Mouse (Mus musculus) lung, postnatal 0 days (tissue): Measurements from ENCODE around the gene Reep6. TPM values are rescaled to one million over a fixed set of nuclear protein-coding genes. Genes with fewer than 3 reads are reported as not detected.

Experiments
- ATAC-seq: fragments of 200-750 bp; cut with Nextera tagmentation; 2 replicates; pipeline ENCODE4 v1.8.0; 2017; ENCODE audit warnings: moderate library complexity
- DNase-seq: peaks from one replicate; pipeline ENCODE4 v3.0.0-alpha.2; 2016; ENCODE audit warnings: low spot score
- H3K27ac ChIP-seq: fragments of 300-500 bp; sonication (generic); 2 replicates; pipeline ENCODE4 v1.5.1; 2014; ENCODE audit warnings: antibody characterized with exemption, mild to moderate bottlenecking, low read length, mixed read lengths
- H3K27me3 ChIP-seq: fragments of 300-500 bp; sonication (generic); replicated peaks from 2 replicates; pipeline ENCODE4 v1.6.1; 2014; ENCODE audit warnings: low read length, mixed read lengths; ENCODE audit not compliant: insufficient read depth
- H3K36me3 ChIP-seq: fragments of 300-500 bp; sonication (generic); 2 replicates; pipeline ENCODE4 v1.6.1; 2014; ENCODE audit warnings: low read length, mixed read lengths; ENCODE audit not compliant: insufficient read depth
- H3K4me1 ChIP-seq: fragments of 300-500 bp; sonication (generic); 2 replicates; pipeline ENCODE4 v1.6.1; 2014; ENCODE audit warnings: antibody characterized with exemption, low read depth, low read length, mixed read lengths; ENCODE audit not compliant: insufficient read depth
- H3K4me2 ChIP-seq: fragments of 300-500 bp; sonication (generic); replicated peaks from 2 replicates; pipeline ENCODE4 v1.6.1; 2014; ENCODE audit warnings: low read depth, mild to moderate bottlenecking, low read length, moderate library complexity, mixed read lengths
- H3K4me3 ChIP-seq: fragments of 300-500 bp; sonication (generic); 2 replicates; pipeline ENCODE4 v1.5.1; 2014; ENCODE audit warnings: low read depth, low read length
- H3K9ac ChIP-seq: fragments of 300-500 bp; sonication (generic); replicated peaks from 2 replicates; pipeline ENCODE4 v1.6.1; 2014; ENCODE audit warnings: low read depth, mild to moderate bottlenecking
- H3K9me3 ChIP-seq: fragments of 300-500 bp; sonication (generic); 2 replicates; pipeline ENCODE4 v1.6.1; 2016; ENCODE audit warnings: low read length, mixed read lengths
- CTCF ChIP-seq: IDR thresholded peaks from 2 replicates; pipeline ENCODE4 v1.5.1; 2016; ENCODE audit warnings: antibody characterized with exemption, mild to moderate bottlenecking
- EP300 ChIP-seq: IDR thresholded peaks from 2 replicates; pipeline ENCODE4 v1.6.1; 2016; ENCODE audit warnings: antibody characterized with exemption, mild to moderate bottlenecking, control low read depth
- WGBS: fragments of 180-500 bp; shearing (Covaris S2); extraction: QIAGEN DNeasy Blood & Tissue Kit; methylation state at CpG from one replicate; pipeline ENCODE4 v1.1.7; 2014; 5-methylcytosine and 5-hydroxymethylcytosine counted together
- polyA plus RNA-seq: library from polyadenylated mRNA; unstranded; fragments of >200 nt; fragmentation: Nextera tagmentation; extraction: Ambion mirVana; gene quantifications from 2 replicates; pipeline ENCODE4 v1.2.1, GENCODE M21; 2015

Reep6 gene
- polyA plus RNA-seq, 1 experiment from 2014 or later, result 17.6 TPM

DNA sequence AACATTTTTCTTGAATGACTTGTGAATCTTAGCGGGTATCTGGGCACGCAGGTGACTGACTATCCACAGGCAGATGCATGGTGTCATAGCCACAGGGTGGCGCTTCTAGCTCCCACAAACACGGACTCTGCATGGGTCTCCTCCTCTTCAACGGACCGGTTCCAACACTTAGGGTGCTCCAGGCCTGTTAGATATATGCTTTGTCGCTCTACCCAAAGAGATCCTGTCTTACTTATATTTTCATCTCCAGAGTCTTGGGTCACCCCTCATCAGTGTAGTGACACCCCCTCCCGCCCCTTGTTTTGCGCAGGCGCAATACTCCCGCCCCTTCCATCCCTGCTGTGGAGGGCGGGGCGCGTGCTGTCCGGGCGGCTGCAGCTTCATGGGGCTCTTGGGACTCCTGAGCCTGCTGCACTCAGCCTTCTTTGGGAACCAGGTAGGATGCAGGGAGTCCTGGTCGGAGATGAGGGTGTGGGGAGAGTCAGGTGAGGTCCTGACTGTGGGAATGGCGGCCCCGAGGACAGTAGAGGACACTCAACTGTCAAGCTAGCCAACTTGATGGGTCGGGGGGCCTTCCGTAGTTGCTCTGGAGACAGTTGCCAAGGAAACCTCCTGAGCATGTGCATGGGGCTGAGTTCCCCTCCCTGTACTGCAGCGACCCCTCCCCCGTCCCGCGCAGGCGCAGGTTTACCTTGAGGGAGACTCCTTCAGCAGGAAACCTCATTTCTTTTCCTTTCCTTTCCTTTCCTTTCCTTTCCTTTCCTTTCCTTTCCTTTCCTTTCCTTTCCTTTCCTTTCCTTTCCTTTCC lies 33.9 kb upstream of the Reep6 start, which contains the start of gene Apc2:
Gene Apc2, plus strand, starts transcription at position 360 of the 808 bp plus-strand sequence.
- peaks cover 7% of the 10 kb centered on the region; the same call in 1 of the 2 replicates for H3K36me3 ChIP-seq
- TF ChIP-seq EP300 (no peak), CTCF (peak; percentile 80)
- peak within 1 kb of the TSS; percentile 31; the same call in 1 of the 2 replicates for H3K4me3 ChIP-seq
- H3K27me3 ChIP-seq, result peaks cover 28% of the 10 kb centered on the region
- DNase-seq (peak; percentile 85), ATAC-seq (peak; percentile 47)
- H3K4me1 ChIP-seq, result peaks cover 9% of the 10 kb centered on the region; the same call in 1 of the 2 replicates
- no peak within 1 kb of the TSS for H3K9ac ChIP-seq
- WGBS, result 3% methylated on average over 26 of the region's 26 CpGs
- no peak within 1 kb of the TSS for H3K27ac ChIP-seq
- peak within 1 kb of the TSS; percentile 61 for H3K4me2 ChIP-seq
- H3K9me3 ChIP-seq, result no peaks in the 10 kb centered on the region

- DNase-seq (peak; percentile 3), ATAC-seq (no peak)
- WGBS, result 79% methylated on average over 5 of the region's 5 CpGs
- Histone ChIP-seq H3K4me2 (no peak overlapping the region), H3K9me3 (no peaks in the 10 kb centered on the region), H3K4me3 (no peak overlapping the region), H3K27me3 (peaks cover 28% of the 10 kb centered on the region), H3K36me3 (peaks cover 7% of the 10 kb centered on the region; the same call in 1 of the 2 replicates), H3K4me1 (peaks cover 10% of the 10 kb centered on the region; the same call in 1 of the 2 replicates), H3K9ac (no peak overlapping the region), H3K27ac (no peak overlapping the region)
- TF ChIP-seq EP300 (no peak), CTCF (no peak)
Measured at GRCm38 (mm10) chr10:80296824-80297223, 32.9 kb upstream of the Reep6 start.

GRCm38 (mm10) chr10:80297526-80298133 lies 32.1 kb upstream of the Reep6 start:
- Histone ChIP-seq H3K27me3 (peaks cover 33% of the 10 kb centered on the region), H3K4me2 (no peak overlapping the region), H3K9ac (no peak overlapping the region), H3K36me3 (peaks cover 7% of the 10 kb centered on the region; the same call in 1 of the 2 replicates), H3K4me3 (no peak overlapping the region), H3K27ac (no peak overlapping the region), H3K9me3 (no peaks in the 10 kb centered on the region), H3K4me1 (peaks cover 14% of the 10 kb centered on the region; the same call in 1 of the 2 replicates)
- 56% methylated on average over 8 of the region's 8 CpGs for WGBS
- DNase-seq (no peak), ATAC-seq (no peak)
- TF ChIP-seq CTCF (no peak), EP300 (no peak)

- H3K4me3 ChIP-seq, result no peak overlapping the region
- no peaks in the 10 kb centered on the region for H3K9me3 ChIP-seq
- H3K27ac ChIP-seq, result no peak overlapping the region
- peak; percentile 30 for DNase-seq
- WGBS, result 7% methylated on average over 26 of the region's 26 CpGs
- H3K36me3 ChIP-seq, result peaks cover 7% of the 10 kb centered on the region; the same call in 1 of the 2 replicates
- ATAC-seq, result no peak
- H3K9ac ChIP-seq, result no peak overlapping the region
- TF ChIP-seq EP300 (no peak), CTCF (peak; percentile 21)
- H3K27me3 ChIP-seq, result peaks cover 33% of the 10 kb centered on the region
- no peak overlapping the region for H3K4me2 ChIP-seq
- H3K4me1 ChIP-seq, result peaks cover 8% of the 10 kb centered on the region; the same call in 1 of the 2 replicates
Measured at GRCm38 (mm10) chr10:80298571-80299281, 31.0 kb upstream of the Reep6 start.

DNA sequence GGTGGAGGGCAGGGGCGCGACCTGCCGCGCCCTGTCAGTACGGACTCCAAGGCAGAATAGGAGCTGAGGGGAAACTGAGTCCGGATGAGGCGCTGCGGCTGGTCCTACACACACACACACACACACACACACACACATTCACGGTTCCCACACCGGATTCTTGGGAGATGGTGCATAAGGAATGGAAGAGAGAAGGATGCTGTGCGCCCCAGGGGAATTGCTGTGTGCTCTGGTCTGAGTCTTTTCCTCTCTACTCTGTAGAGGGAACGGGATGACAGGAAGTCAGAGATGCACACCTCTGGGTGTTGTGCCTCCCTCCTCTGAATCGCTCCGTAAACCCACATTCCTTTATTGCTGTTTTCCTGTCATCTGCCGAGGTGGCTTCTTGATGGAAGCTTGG lies 30.5 kb upstream of the Reep6 start:
- no peak for TF ChIP-seq EP300
- no peak for TF ChIP-seq CTCF
- Histone ChIP-seq H3K9ac (no peak overlapping the region), H3K4me1 (peaks cover 8% of the 10 kb centered on the region; the same call in 1 of the 2 replicates), H3K27ac (no peak overlapping the region), H3K36me3 (peaks cover 3% of the 10 kb centered on the region; the same call in 1 of the 2 replicates), H3K4me3 (no peak overlapping the region), H3K27me3 (peaks cover 34% of the 10 kb centered on the region), H3K9me3 (no peaks in the 10 kb centered on the region), H3K4me2 (no peak overlapping the region)
- 11% methylated on average over 15 of the region's 15 CpGs for WGBS
- ATAC-seq, result no peak
- no peak for DNase-seq

DNA sequence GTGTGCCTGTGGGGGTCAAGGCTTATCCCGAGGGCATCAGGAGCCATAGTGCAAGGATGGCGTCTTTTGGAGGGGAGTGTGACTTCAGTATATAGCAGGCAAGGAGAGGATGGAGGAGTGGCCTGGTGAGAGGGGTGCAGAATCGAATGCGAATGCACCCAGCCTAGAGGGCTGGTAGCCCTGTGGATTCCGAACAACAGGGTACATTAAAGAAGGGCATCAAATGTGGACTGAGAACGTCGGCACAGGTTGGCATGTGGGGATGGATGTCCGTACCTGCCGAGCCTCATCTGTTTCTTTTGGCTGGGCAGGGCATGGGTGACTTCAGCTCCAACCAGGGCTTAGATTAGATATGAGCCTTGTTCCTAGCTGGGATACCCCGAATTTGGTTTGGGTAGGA lies 29.9 kb upstream of the Reep6 start:
- ATAC-seq (no peak), DNase-seq (no peak)
- no peaks in the 10 kb centered on the region for H3K9me3 ChIP-seq
- H3K4me2 ChIP-seq, result no peak overlapping the region
- peaks cover 39% of the 10 kb centered on the region for H3K27me3 ChIP-seq
- no peak overlapping the region for H3K9ac ChIP-seq
- H3K36me3 ChIP-seq, result no peaks in the 10 kb centered on the region
- 59% methylated on average over 10 of the region's 10 CpGs for WGBS
- no peak overlapping the region for H3K4me3 ChIP-seq
- no peak overlapping the region for H3K27ac ChIP-seq
- no peak for TF ChIP-seq CTCF
- TF ChIP-seq EP300, result no peak
- H3K4me1 ChIP-seq, result peaks cover 8% of the 10 kb centered on the region; the same call in 1 of the 2 replicates
